ENCODE assay signal across 16 mouse cellular contexts in the genomic region with DNA sequence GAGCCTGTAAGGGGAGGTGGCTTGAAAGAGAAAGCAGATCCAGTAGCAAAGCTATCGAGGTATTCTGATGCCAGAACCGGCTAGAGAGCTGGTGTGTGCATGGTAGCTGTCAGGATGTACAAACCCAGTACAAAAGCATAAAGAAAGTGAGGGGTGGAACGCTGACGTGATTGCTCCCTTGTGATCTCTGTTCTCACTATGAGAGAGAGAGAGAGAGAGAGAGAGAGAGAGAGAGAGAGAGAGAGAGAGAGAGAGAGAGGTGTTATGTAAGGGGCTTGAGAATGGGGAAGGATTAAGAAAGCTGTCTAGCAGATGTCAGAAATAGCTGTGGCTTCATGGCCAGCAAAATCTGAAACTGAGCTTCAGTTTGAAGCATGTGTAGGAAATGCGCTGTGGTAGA. TPM values are rescaled to one million over a fixed set of nuclear protein-coding genes. Genes with fewer than 3 reads are reported as not detected.
DNase-seq lines count a peak whose midpoint lies in the region; ATAC-seq and TF ChIP-seq lines count a peak whose summit lies in the region.
"Had no signal": no experiment of that assay in that cellular context is flagged by ENCODE, and none has a peak within 500 bp of the region (broad histone marks: within the 10 kb centered on the region; RNA-seq: fewer than 3 reads in every experiment).

No protein-coding gene starts in this region.

- H3K27me3 ChIP-seq in lung, postnatal 0 days (replicated peaks; ENCODE audit: insufficient read depth, low read length), result no peaks in the 10 kb centered on the region

- no peak overlapping the region for H3K27ac ChIP-seq in lung, postnatal 0 days (ENCODE audit: low read length)
- H3K27ac ChIP-seq in macrophage, result peak overlapping the region; percentile 38

- DNase-seq in frontal cortex, adult 2 months (ENCODE audit: extremely low spot score in 1 of 2, low spot score in 1 of 2), result no peak
- no peak for DNase-seq in lung, postnatal 0 days (ENCODE audit: low spot score)
- no peak for DNase-seq in lung, postnatal 4 days
- no peak for DNase-seq in thymus, adult 18-20 months
- DNase-seq in thymus, postnatal 0 days (ENCODE audit: low spot score), result no peak
- DNase-seq in adrenal gland, postnatal 10 days, result no peak
- DNase-seq: adrenal gland, postnatal 25 days; cerebellum, adult 2 months; kidney, postnatal 36 days had no signal

- ATAC-seq in frontal cortex, adult (ENCODE audit: low TSS enrichment), result peak; percentile 95
- no peak for ATAC-seq in lung, postnatal 0 days
- ATAC-seq: forebrain, embryonic 14.5 days had no signal

- no peak for TF ChIP-seq EP300 in lung, postnatal 0 days (IDR thresholded peaks at IDR 0.05)

- no peaks in the 10 kb centered on the region for H3K9me3 ChIP-seq in lung, postnatal 0 days (ENCODE audit: low read length)

- H3K36me3 ChIP-seq in lung, postnatal 0 days (ENCODE audit: insufficient read depth, low read length), result no peaks in the 10 kb centered on the region
- no peaks in the 10 kb centered on the region for H3K36me3 ChIP-seq in macrophage (ENCODE audit: inconsistent target)

- 50% methylated on average over 5 of the region's 5 CpGs for WGBS in lung, postnatal 0 days
- 0% methylated on average over 5 of the region's 5 CpGs for WGBS in macrophage (ENCODE audit: missing documents)

- H3K9ac ChIP-seq in lung, postnatal 0 days (replicated peaks; ENCODE audit: low read depth), result no peak overlapping the region

- no peak for TF ChIP-seq CTCF in lung, postnatal 0 days (IDR thresholded peaks at IDR 0.05)

- no peaks in the 10 kb centered on the region for H3K79me2 ChIP-seq in macrophage (ENCODE audit: inconsistent target)

- no peaks in the 10 kb centered on the region for H3K4me1 ChIP-seq in lung, postnatal 0 days (ENCODE audit: insufficient read depth, low read depth, low read length)

- H3K4me2 ChIP-seq in lung, postnatal 0 days (replicated peaks; ENCODE audit: low read depth, low read length), result 0 out of 2 replicates have a peak overlapping the region, but pooled peaks have one; percentile 3
- H3K4me2 ChIP-seq: liver, embryonic 11.5 days had no signal

- H3K4me3 ChIP-seq in lung, postnatal 0 days (ENCODE audit: low read depth, low read length), result no peak overlapping the region
- peak overlapping the region; percentile 15 for H3K4me3 ChIP-seq in macrophage (ENCODE audit: inconsistent target)

RNA-seq across cellular contexts. Expression of gene Uox, which starts 13.7 kb away (rescaled TPM):
- 0.20 and 0.34 TPM in 2 replicates for polyA plus RNA-seq in frontal cortex, adult 2 months (2012; rRNA removed)
- 0.29 and 0.63 TPM in 2 replicates for polyA plus RNA-seq in lung, postnatal 0 days (2015; fragmentation: Nextera tagmentation; extraction: Ambion mirVana)
- total RNA-seq in macrophage (2018; cell fraction: chromatin; rRNA removed), result not detected
- total RNA-seq in macrophage (2018; cell fraction: cytosol; rRNA removed), result not detected
- not detected for total RNA-seq in macrophage (2018; cell fraction: nucleus; rRNA removed)
- polyA plus RNA-seq in macrophage (2018), result not detected in 3 replicates
- 0.10 and 0.35 TPM in 2 replicates for polyA plus RNA-seq in thymus, postnatal 0 days (2015; fragmentation: Nextera tagmentation; extraction: Ambion mirVana)
- 100 to 1,000 TPM in 1 of 2 experiments, 10 to 100 TPM in 1; 44.1 to 112 TPM for total RNA-seq in adrenal gland, postnatal 10 days (2021)
- total RNA-seq: adrenal gland, postnatal 25 days; heart, adult 18-20 months had no signal
- polyA plus RNA-seq: embryonic facial prominence, embryonic 11.5 days; forebrain, embryonic 14.5 days had no signal

RNA-seq across cellular contexts. Expression of gene Dnase2b, which starts 31.5 kb away (rescaled TPM):
- not detected in 2 replicates for polyA plus RNA-seq in frontal cortex, adult 2 months (2012; rRNA removed)
- 0.05 and 0.07 TPM in 2 replicates for polyA plus RNA-seq in lung, postnatal 0 days (2015; fragmentation: Nextera tagmentation; extraction: Ambion mirVana)
- total RNA-seq in macrophage (2018; cell fraction: chromatin; rRNA removed), result not detected
- not detected for total RNA-seq in macrophage (2018; cell fraction: cytosol; rRNA removed)
- not detected for total RNA-seq in macrophage (2018; cell fraction: nucleus; rRNA removed)
- polyA plus RNA-seq in macrophage (2018), result not detected in 3 replicates
- polyA plus RNA-seq in thymus, postnatal 0 days (2015; fragmentation: Nextera tagmentation; extraction: Ambion mirVana), result 0.07 TPM in 1 of 2 replicates, not detected in the other
- 1 to 10 TPM in 1 of 2 experiments, under 1 TPM in 1; 0.61 to 1.7 TPM for total RNA-seq in adrenal gland, postnatal 10 days (2021)
- total RNA-seq: adrenal gland, postnatal 25 days; heart, adult 18-20 months had no signal
- polyA plus RNA-seq: cerebellum, adult 2 months; embryonic facial prominence, embryonic 11.5 days; forebrain, embryonic 14.5 days; small intestine, adult 2 months had no signal
